Mouse (Mus musculus) gastrocnemius, adult 18-20 months (tissue): ENCODE measurements around the gene Kifap3. TPM values are rescaled to one million over a fixed set of nuclear protein-coding genes. Genes with fewer than 3 reads are reported as not detected.
A peak's percentile ranks its signal among the peaks of the same experiment; 100 is the strongest.

ENCODE experiments used
- DNase-seq: peaks from one replicate; pipeline ENCODE4 v3.0.0; 2021; ENCODE audit warnings: low spot score
- total RNA-seq, 2 experiments: library from RNA; stranded (reverse); gene quantifications; 2 replicates each; pipeline ENCODE4 v1.2.3; 2021

Gene Kifap3
- total RNA-seq, 2 experiments from 2014 or later = 20.0 to 22.9 TPM

- no peak for DNase-seq
Observed at GRCm38 (mm10) chr1:163893774-163894527, 114.6 kb downstream of the Kifap3 start.

- DNase-seq = no peak
Observed at GRCm38 (mm10) chr1:163898291-163898764, 118.9 kb downstream of the Kifap3 start.

- no peak for DNase-seq
Observed at GRCm38 (mm10) chr1:163899575-163899974, 120.2 kb downstream of the Kifap3 start.

GRCm38 (mm10) chr1:163900168-163900567 is 120.8 kb downstream of the Kifap3 start:
- DNase-seq = no peak

GRCm38 (mm10) chr1:163903411-163903810 is 124.0 kb downstream of the Kifap3 start:
- DNase-seq = no peak

GRCm38 (mm10) chr1:163907007-163907811 is 127.8 kb downstream of the Kifap3 start:
- DNase-seq = peak; percentile 29

- no peak for DNase-seq
Observed at GRCm38 (mm10) chr1:163908389-163908788, 129.0 kb downstream of the Kifap3 start.

GRCm38 (mm10) chr1:163910343-163910742 is 131.0 kb downstream of the Kifap3 start:
- DNase-seq = peak; percentile 50

- DNase-seq = no peak
Observed at GRCm38 (mm10) chr1:163910785-163911184, 131.4 kb downstream of the Kifap3 start.

GRCm38 (mm10) chr1:163911981-163912380 is 132.6 kb downstream of the Kifap3 start:
- DNase-seq = no peak

- DNase-seq = no peak
Observed at GRCm38 (mm10) chr1:163917349-163918160, 138.2 kb downstream of the Kifap3 start.

- no peak for DNase-seq
Observed at GRCm38 (mm10) chr1:163924093-163924492, 144.7 kb downstream of the Kifap3 start.

GRCm38 (mm10) chr1:163928846-163929245 is 149.5 kb downstream of the Kifap3 start, which contains the start of gene Scyl3:
Scyl3 (plus strand) TSS chr1:163929100.
- no peak for DNase-seq

GRCm38 (mm10) chr1:163929636-163930457 is 150.5 kb downstream of the Kifap3 start:
- peak; percentile 91 for DNase-seq

- DNase-seq = no peak
Observed at GRCm38 (mm10) chr1:163930458-163930794, 151.0 kb downstream of the Kifap3 start.

- no peak for DNase-seq
Observed at GRCm38 (mm10) chr1:163931801-163932200, 152.4 kb downstream of the Kifap3 start.

GRCm38 (mm10) chr1:163934591-163934990 is 155.2 kb downstream of the Kifap3 start:
- DNase-seq = no peak

GRCm38 (mm10) chr1:163942056-163942455 is 162.7 kb downstream of the Kifap3 start:
- no peak for DNase-seq

GRCm38 (mm10) chr1:163953396-163953795 is 174.0 kb downstream of the Kifap3 start:
- no peak for DNase-seq

- DNase-seq = no peak
Observed at GRCm38 (mm10) chr1:163958036-163958435, 178.7 kb downstream of the Kifap3 start.
